Mouse (Mus musculus): ENCODE measurements at regions not wholly inside any gene's neighbourhood (a gene's known extent, or its start where the extent isn't known, plus 50 kb on each side); places are given as distances from the start of the nearest gene placed in this dataset.
A peak's percentile ranks its signal among the peaks of the same experiment; 100 is the strongest.

- Histone ChIP-seq H3K4me2 (no peak overlapping the region), H3K27ac (replicated peaks) (no peak overlapping the region), H3K9me3 (no peaks in the 10 kb centered on the region), H3K9ac (no peak overlapping the region), H3K27me3 (no peaks in the 10 kb centered on the region), H3K36me3 (no peaks in the 10 kb centered on the region), H3K4me1 (replicated peaks) (no peaks in the 10 kb centered on the region), H3K4me3 (no peak overlapping the region)
- no peak for ATAC-seq (ENCODE audit: low FRiP score, low read depth)
- 87% methylated on average over 15 of the region's 15 CpGs for WGBS
These were observed 961.4 kb downstream of the Mat2b start for GRCm38 (mm10) chr11:39733434-39734076.

DNA sequence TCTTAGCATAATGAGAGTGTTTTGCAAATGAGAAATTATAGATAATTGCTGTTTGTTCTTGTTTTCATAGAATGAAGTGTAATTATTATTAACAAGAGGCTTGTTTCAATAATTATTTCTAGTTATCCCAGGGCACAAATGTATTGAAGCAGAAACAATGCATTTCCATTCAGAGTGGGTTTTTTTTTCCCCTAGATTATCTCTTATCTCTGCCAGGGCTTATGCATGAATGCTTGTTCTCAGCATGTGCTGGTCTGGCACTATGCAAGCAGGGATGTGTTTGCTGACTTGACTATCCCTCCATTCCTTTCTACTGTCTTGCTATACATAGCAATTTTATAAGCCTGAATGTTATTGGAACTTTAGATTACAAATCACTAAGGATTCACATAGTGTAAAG, 971.4 kb downstream of the Mat2b start:
- H3K36me3 ChIP-seq = no peaks in the 10 kb centered on the region
- no peak for ATAC-seq (ENCODE audit: low FRiP score, low read depth)
- no peaks in the 10 kb centered on the region for H3K27me3 ChIP-seq
- H3K9ac ChIP-seq = no peak overlapping the region
- H3K4me3 ChIP-seq = no peak overlapping the region
- no peaks in the 10 kb centered on the region for H3K9me3 ChIP-seq
- no peak overlapping the region for H3K27ac ChIP-seq (replicated peaks)
- no peaks in the 10 kb centered on the region for H3K4me1 ChIP-seq (replicated peaks)
- H3K4me2 ChIP-seq = no peak overlapping the region

GRCm38 (mm10) chr11:39678521-39678920, 1016.5 kb downstream of the Mat2b start:
- H3K4me3 ChIP-seq = no peak overlapping the region
- H3K36me3 ChIP-seq = no peaks in the 10 kb centered on the region
- H3K4me1 ChIP-seq (replicated peaks) = no peaks in the 10 kb centered on the region
- H3K27me3 ChIP-seq = no peaks in the 10 kb centered on the region
- H3K4me2 ChIP-seq = no peak overlapping the region
- no peaks in the 10 kb centered on the region for H3K9me3 ChIP-seq
- no peak overlapping the region for H3K9ac ChIP-seq
- no peak for ATAC-seq (ENCODE audit: low FRiP score, low read depth)
- H3K27ac ChIP-seq (replicated peaks) = no peak overlapping the region
- WGBS = 73% methylated on average over 2 of the region's 2 CpGs

DNA sequence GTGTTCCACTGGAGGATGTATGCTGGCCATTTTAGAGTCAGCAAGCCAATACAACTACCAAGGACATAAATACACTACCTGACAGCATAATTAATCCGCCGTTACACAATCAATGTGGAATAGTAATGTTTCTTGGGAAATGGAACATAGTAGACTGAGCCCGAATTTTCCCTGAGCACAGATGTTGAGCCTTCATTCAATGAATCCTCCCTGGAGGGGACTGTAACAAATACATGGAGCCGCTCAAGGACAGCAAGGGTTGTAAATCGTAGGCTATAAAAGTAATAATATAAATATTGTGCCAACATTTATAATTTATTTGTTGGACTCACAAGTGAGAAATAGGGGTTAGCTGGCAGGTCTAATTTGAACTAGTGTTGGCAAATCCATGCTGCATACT, 1041.4 kb downstream of the Mat2b start:
- Histone ChIP-seq H3K4me1 (replicated peaks) (no peaks in the 10 kb centered on the region), H3K27me3 (no peaks in the 10 kb centered on the region), H3K27ac (replicated peaks) (no peak overlapping the region), H3K4me3 (no peak overlapping the region), H3K9ac (no peak overlapping the region), H3K36me3 (no peaks in the 10 kb centered on the region), H3K4me2 (no peak overlapping the region), H3K9me3 (no peaks in the 10 kb centered on the region)
- ATAC-seq (ENCODE audit: low FRiP score, low read depth) = no peak
- 75% methylated on average over 5 of the region's 5 CpGs for WGBS

DNA sequence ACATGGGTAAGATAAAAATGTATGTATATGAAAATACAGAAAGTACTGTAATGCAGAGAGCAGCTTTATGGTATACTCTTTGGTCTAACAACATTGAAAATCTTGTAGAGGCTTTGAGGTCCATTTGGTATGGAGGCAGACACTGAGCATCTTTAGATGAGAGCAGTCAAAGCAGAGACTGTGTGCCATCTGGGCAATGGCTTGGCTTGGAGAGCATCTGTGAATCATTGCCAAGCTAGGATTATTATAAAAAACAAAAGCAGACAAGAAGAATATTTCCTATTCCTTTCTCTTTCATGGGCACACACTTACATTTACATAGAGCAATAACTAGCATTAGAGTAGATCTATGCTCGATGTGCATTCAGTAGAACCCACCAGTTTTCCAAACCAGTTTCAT, 1075.6 kb downstream of the Mat2b start:
- H3K27ac ChIP-seq (replicated peaks) = no peak overlapping the region
- H3K4me2 ChIP-seq = no peak overlapping the region
- 93% methylated on average over 1 of the region's 1 CpGs for WGBS

DNA sequence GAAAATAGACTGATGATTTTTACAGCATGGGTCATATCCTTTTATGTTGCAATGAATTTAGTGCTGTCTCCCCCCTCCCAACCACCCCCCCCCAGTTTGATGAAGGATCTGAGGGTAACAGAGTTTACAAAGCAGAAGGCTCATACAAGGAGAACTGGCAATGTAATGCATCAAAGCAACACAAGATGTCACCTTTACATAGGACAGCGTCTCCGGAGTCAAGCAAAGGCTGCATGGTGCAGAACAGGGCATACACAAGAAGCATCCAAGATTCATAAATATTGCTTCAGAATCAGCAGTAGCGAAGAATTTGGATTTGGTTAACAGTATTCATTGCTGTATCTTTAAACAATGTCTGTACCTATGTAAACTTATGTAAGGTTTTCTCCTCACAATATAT, 1079.2 kb downstream of the Mat2b start:
- Histone ChIP-seq H3K4me1 (replicated peaks) (no peaks in the 10 kb centered on the region), H3K4me2 (no peak overlapping the region), H3K9me3 (no peaks in the 10 kb centered on the region), H3K36me3 (no peaks in the 10 kb centered on the region), H3K27ac (replicated peaks) (no peak overlapping the region), H3K27me3 (no peaks in the 10 kb centered on the region), H3K9ac (no peak overlapping the region), H3K4me3 (no peak overlapping the region)
- 76% methylated on average over 3 of the region's 3 CpGs for WGBS
- ATAC-seq (ENCODE audit: low FRiP score, low read depth) = no peak

More for the DNA sequence above, 1075.6 kb downstream of the Mat2b start:
- Histone ChIP-seq H3K36me3 (no peaks in the 10 kb centered on the region), H3K4me1 (replicated peaks) (no peaks in the 10 kb centered on the region), H3K27me3 (no peaks in the 10 kb centered on the region), H3K9me3 (no peaks in the 10 kb centered on the region), H3K4me3 (no peak overlapping the region), H3K9ac (no peak overlapping the region)
- no peak for ATAC-seq (ENCODE audit: low FRiP score, low read depth)

DNA sequence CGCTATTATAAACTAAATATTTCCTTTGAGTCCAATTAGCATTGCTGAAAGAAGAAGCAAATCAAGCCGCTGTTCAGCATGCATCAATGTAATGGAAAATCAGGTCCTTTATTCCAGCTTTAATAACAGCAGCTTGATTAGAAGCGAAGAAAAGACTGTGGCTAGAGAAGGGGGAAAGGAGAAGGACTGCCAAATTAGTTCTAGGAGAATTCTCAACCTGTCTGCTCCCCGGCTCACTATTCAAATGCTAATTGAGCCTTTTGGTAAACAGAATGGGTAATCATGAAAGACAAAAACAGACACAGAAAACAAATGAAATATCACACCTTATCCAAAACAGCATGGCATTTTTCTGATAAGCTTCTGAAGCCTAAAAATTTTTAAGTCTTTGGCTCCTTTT, 1098.5 kb downstream of the Mat2b start:
- H3K4me3 ChIP-seq = no peak overlapping the region
- no peak for ATAC-seq (ENCODE audit: low FRiP score, low read depth)
- 9% methylated on average over 4 of the region's 4 CpGs for WGBS
- H3K9ac ChIP-seq = no peak overlapping the region
- no peaks in the 10 kb centered on the region for H3K36me3 ChIP-seq
- H3K4me1 ChIP-seq (replicated peaks) = peaks cover 3% of the 10 kb centered on the region; the same call in 1 of the 2 replicates
- peak overlapping the region; percentile 39; the same call in 1 of the 2 replicates for H3K27ac ChIP-seq (replicated peaks)
- H3K4me2 ChIP-seq = no peak overlapping the region
- H3K27me3 ChIP-seq = no peaks in the 10 kb centered on the region
- H3K9me3 ChIP-seq = no peaks in the 10 kb centered on the region

DNA sequence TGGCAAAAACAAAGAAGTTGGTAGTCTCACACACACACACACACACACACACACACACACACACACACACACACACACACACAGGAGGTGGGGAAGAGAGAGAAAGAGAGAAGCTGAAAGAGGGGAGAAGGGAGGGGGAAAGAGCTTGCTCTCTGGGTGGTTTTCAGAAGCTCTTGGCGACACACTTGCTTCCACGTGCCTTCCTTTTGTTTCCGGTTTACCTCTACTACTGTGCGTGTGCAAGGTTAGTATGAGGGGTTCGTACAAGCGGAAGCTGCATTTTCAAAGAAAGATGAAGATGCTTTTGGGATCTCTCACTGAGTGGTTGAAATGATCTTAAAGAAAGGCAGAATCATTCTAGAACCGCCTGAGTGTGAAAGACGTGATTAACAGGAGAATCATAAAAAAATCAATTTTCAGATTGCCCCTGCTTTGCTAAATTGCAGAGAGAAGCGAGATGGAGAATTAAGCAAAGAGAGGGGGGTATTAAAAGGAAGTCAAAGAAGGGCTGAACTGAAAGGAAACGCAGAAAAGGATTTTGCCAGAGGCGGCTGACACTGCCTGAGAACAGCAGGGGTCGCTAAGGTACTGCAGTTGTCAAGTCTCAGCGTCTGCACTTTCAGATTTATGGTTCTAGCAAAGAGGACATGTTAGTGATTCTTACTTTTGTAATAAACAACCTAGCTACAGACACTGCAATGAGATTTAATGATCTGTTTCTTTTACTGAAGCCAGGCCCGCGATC, 1106.2 kb downstream of the Mat2b start:
- Histone ChIP-seq H3K36me3 (no peaks in the 10 kb centered on the region), H3K27ac (replicated peaks) (peak overlapping the region; percentile 30; the same call in 1 of the 2 replicates), H3K4me3 (peak overlapping the region; percentile 25), H3K27me3 (no peaks in the 10 kb centered on the region), H3K4me1 (replicated peaks) (no peaks in the 10 kb centered on the region), H3K4me2 (peak overlapping the region; percentile 51), H3K9me3 (no peaks in the 10 kb centered on the region), H3K9ac (peak overlapping the region; percentile 25; the same call in 1 of the 2 replicates)
- 10% methylated on average over 15 of the region's 15 CpGs for WGBS
- ATAC-seq (ENCODE audit: low FRiP score, low read depth) = peak; percentile 75; the same call in 1 of the 2 replicates

GRCm38 (mm10) chr11:39558287-39558686, 1136.7 kb downstream of the Mat2b start:
- peak; percentile 48; the same call in 1 of the 2 replicates for ATAC-seq (ENCODE audit: low FRiP score, low read depth)

GRCm38 (mm10) chr11:39550066-39550465, 1144.9 kb downstream of the Mat2b start:
- 33% methylated on average over 3 of the region's 3 CpGs for WGBS
- no peak overlapping the region for H3K4me3 ChIP-seq
- no peak for ATAC-seq (ENCODE audit: low FRiP score, low read depth)

More at GRCm38 (mm10) chr11:39558287-39558686, 1136.7 kb downstream of the Mat2b start:
- WGBS = 25% methylated on average over 3 of the region's 3 CpGs
- Histone ChIP-seq H3K27ac (replicated peaks) (no peak overlapping the region), H3K9me3 (no peaks in the 10 kb centered on the region), H3K4me2 (no peak overlapping the region), H3K4me1 (replicated peaks) (no peaks in the 10 kb centered on the region; the same call in 1 of the 2 replicates), H3K9ac (no peak overlapping the region), H3K4me3 (no peak overlapping the region), H3K36me3 (no peaks in the 10 kb centered on the region), H3K27me3 (no peaks in the 10 kb centered on the region)

GRCm38 (mm10) chr11:39524866-39525649, 1169.9 kb downstream of the Mat2b start:
- Histone ChIP-seq H3K4me2 (no peak overlapping the region), H3K27ac (replicated peaks) (no peak overlapping the region), H3K27me3 (no peaks in the 10 kb centered on the region), H3K4me3 (no peak overlapping the region), H3K4me1 (replicated peaks) (no peaks in the 10 kb centered on the region), H3K9ac (no peak overlapping the region), H3K9me3 (no peaks in the 10 kb centered on the region), H3K36me3 (no peaks in the 10 kb centered on the region)
- 50% methylated on average over 7 of the region's 7 CpGs for WGBS
- ATAC-seq (ENCODE audit: low FRiP score, low read depth) = no peak

More at GRCm38 (mm10) chr11:39550066-39550465, 1144.9 kb downstream of the Mat2b start:
- Histone ChIP-seq H3K36me3 (no peaks in the 10 kb centered on the region), H3K27ac (replicated peaks) (no peak overlapping the region), H3K4me2 (no peak overlapping the region), H3K9me3 (no peaks in the 10 kb centered on the region), H3K9ac (no peak overlapping the region), H3K4me1 (replicated peaks) (no peaks in the 10 kb centered on the region), H3K27me3 (no peaks in the 10 kb centered on the region)

DNA sequence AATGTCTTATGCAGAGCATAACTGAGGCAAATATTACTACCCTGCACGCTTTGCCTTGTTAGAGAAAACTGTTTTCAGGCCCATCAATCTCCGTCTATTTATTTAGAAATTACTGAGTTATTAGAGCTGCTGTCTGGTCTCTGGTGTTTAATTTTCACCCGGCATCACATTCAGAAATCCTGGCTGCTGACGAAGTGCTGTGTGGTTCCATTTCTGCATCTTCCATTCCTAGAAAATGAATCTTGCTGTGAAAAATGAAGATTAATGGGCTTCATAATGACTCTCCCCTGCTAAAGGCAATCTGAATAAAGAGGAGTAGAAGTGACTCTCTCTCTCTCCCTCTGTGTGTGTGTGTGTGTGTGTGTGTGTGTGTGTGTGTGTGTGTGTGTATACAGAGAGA, 1199.8 kb downstream of the Mat2b start:
- no peaks in the 10 kb centered on the region for H3K4me1 ChIP-seq (replicated peaks)
- H3K9me3 ChIP-seq = no peaks in the 10 kb centered on the region
- no peak overlapping the region for H3K4me3 ChIP-seq
- H3K9ac ChIP-seq = no peak overlapping the region
- no peak overlapping the region for H3K4me2 ChIP-seq
- H3K27ac ChIP-seq (replicated peaks) = no peak overlapping the region
- 41% methylated on average over 4 of the region's 4 CpGs for WGBS
- ATAC-seq (ENCODE audit: low FRiP score, low read depth) = peak; percentile 68; the same call in 1 of the 2 replicates
- H3K36me3 ChIP-seq = no peaks in the 10 kb centered on the region
- H3K27me3 ChIP-seq = no peaks in the 10 kb centered on the region
